Mouse (Mus musculus): ENCODE data around the gene Enpp7. TPM values are rescaled to one million over a fixed set of nuclear protein-coding genes. Genes with fewer than 3 reads are reported as not detected.

Enpp7 gene
- polyA plus RNA-seq, 1 experiment from 2014 or later: not detected

- H3K4me2 ChIP-seq (replicated peaks): no peak overlapping the region
- H3K4me1 ChIP-seq: peaks cover 6% of the 10 kb centered on the region
- no peak overlapping the region; the same call in 1 of the 2 replicates for H3K9ac ChIP-seq
- no peaks in the 10 kb centered on the region for H3K36me3 ChIP-seq
- no peak overlapping the region for H3K27ac ChIP-seq
- no peaks in the 10 kb centered on the region for H3K9me3 ChIP-seq
- 42% methylated on average over 18 of the region's 18 CpGs for WGBS
- H3K27me3 ChIP-seq: peaks cover 43% of the 10 kb centered on the region
- no peak for ATAC-seq (ENCODE audit: low FRiP score, low read depth)
- no peak overlapping the region for H3K4me3 ChIP-seq
Measured at GRCm38 (mm10) chr11:118972431-118973377, 15.3 kb upstream of the Enpp7 start.

- WGBS: 68% methylated on average over 7 of the region's 7 CpGs
- ATAC-seq (ENCODE audit: low FRiP score, low read depth): no peak
- H3K27me3 ChIP-seq: peaks cover 57% of the 10 kb centered on the region
- no peak overlapping the region for H3K4me2 ChIP-seq (replicated peaks)
- peaks cover 6% of the 10 kb centered on the region for H3K4me1 ChIP-seq
- no peak overlapping the region for H3K4me3 ChIP-seq
- no peak overlapping the region for H3K27ac ChIP-seq
- H3K36me3 ChIP-seq: no peaks in the 10 kb centered on the region
- no peaks in the 10 kb centered on the region for H3K9me3 ChIP-seq
- no peak overlapping the region for H3K9ac ChIP-seq
Measured at GRCm38 (mm10) chr11:118974340-118974739, 13.6 kb upstream of the Enpp7 start.

- no peaks in the 10 kb centered on the region for H3K36me3 ChIP-seq
- no peaks in the 10 kb centered on the region for H3K9me3 ChIP-seq
- no peak overlapping the region for H3K27ac ChIP-seq
- H3K4me3 ChIP-seq: no peak overlapping the region
- H3K4me2 ChIP-seq (replicated peaks): peak overlapping the region; percentile 25
- ATAC-seq (ENCODE audit: low FRiP score, low read depth): no peak
- H3K9ac ChIP-seq: no peak overlapping the region
- H3K27me3 ChIP-seq: peaks cover 59% of the 10 kb centered on the region
- under 1% methylated on average over 10 of the region's 10 CpGs for WGBS
- peaks cover 6% of the 10 kb centered on the region for H3K4me1 ChIP-seq
Measured at GRCm38 (mm10) chr11:118975427-118975826, 12.6 kb upstream of the Enpp7 start.

- H3K4me3 ChIP-seq: no peak overlapping the region
- whole genome bisulfite sequencing: 16% methylated on average over 12 of the region's 12 CpGs
- H3K4me2 ChIP-seq (replicated peaks): peak overlapping the region; percentile 25
- no peak overlapping the region for H3K27ac ChIP-seq
- peaks cover 6% of the 10 kb centered on the region for H3K4me1 ChIP-seq
- no peaks in the 10 kb centered on the region for H3K9me3 ChIP-seq
- H3K36me3 ChIP-seq: no peaks in the 10 kb centered on the region
- peaks cover 57% of the 10 kb centered on the region for H3K27me3 ChIP-seq
- no peak for ATAC-seq (ENCODE audit: low FRiP score, low read depth)
- H3K9ac ChIP-seq: no peak overlapping the region; the same call in 1 of the 2 replicates
Measured at GRCm38 (mm10) chr11:118975917-118976316, 12.1 kb upstream of the Enpp7 start.

- Histone ChIP-seq H3K4me3 (no peak overlapping the region), H3K36me3 (no peaks in the 10 kb centered on the region), H3K27me3 (peaks cover 30% of the 10 kb centered on the region), H3K4me1 (peaks cover 6% of the 10 kb centered on the region), H3K9ac (no peak overlapping the region), H3K27ac (no peak overlapping the region), H3K9me3 (no peaks in the 10 kb centered on the region), H3K4me2 (replicated peaks) (no peak overlapping the region)
- 67% methylated on average over 2 of the region's 2 CpGs for WGBS
- no peak for ATAC-seq (ENCODE audit: low FRiP score, low read depth)
Measured at GRCm38 (mm10) chr11:118980388-118980787, 7.6 kb upstream of the Enpp7 start.

GRCm38 (mm10) chr11:118981012-118981776 lies 6.8 kb upstream of the Enpp7 start:
- no peaks in the 10 kb centered on the region for H3K9me3 ChIP-seq
- peaks cover 25% of the 10 kb centered on the region for H3K27me3 ChIP-seq
- no peak overlapping the region for H3K4me3 ChIP-seq
- no peaks in the 10 kb centered on the region for H3K4me1 ChIP-seq
- H3K9ac ChIP-seq: no peak overlapping the region
- ATAC-seq (ENCODE audit: low FRiP score, low read depth): no peak
- no peak overlapping the region for H3K4me2 ChIP-seq (replicated peaks)
- 64% methylated on average over 18 of the region's 18 CpGs for WGBS
- H3K36me3 ChIP-seq: no peaks in the 10 kb centered on the region
- H3K27ac ChIP-seq: no peak overlapping the region

GRCm38 (mm10) chr11:118982593-118983113 lies 5.3 kb upstream of the Enpp7 start:
- Histone ChIP-seq H3K27me3 (peaks cover 16% of the 10 kb centered on the region), H3K4me1 (no peaks in the 10 kb centered on the region), H3K9ac (no peak overlapping the region), H3K4me2 (replicated peaks) (no peak overlapping the region), H3K9me3 (no peaks in the 10 kb centered on the region), H3K36me3 (no peaks in the 10 kb centered on the region), H3K4me3 (no peak overlapping the region), H3K27ac (no peak overlapping the region)
- WGBS: 38% methylated on average over 12 of the region's 12 CpGs
- no peak for ATAC-seq (ENCODE audit: low FRiP score, low read depth)

GRCm38 (mm10) chr11:118985571-118985970 lies 2.4 kb upstream of the Enpp7 start:
- no peaks in the 10 kb centered on the region for H3K9me3 ChIP-seq
- ATAC-seq (ENCODE audit: low FRiP score, low read depth): no peak
- 58% methylated on average over 5 of the region's 5 CpGs for WGBS
- no peaks in the 10 kb centered on the region for H3K36me3 ChIP-seq
- H3K4me1 ChIP-seq: no peaks in the 10 kb centered on the region
- 0 out of 2 replicates have a peak, but pooled peaks cover 3% of the 10 kb centered on the region for H3K27me3 ChIP-seq
- H3K4me2 ChIP-seq (replicated peaks): no peak overlapping the region
- H3K9ac ChIP-seq: no peak overlapping the region
- H3K4me3 ChIP-seq: no peak overlapping the region
- no peak overlapping the region for H3K27ac ChIP-seq

- Histone ChIP-seq H3K4me2 (replicated peaks) (no peak overlapping the region), H3K4me3 (no peak overlapping the region), H3K36me3 (no peaks in the 10 kb centered on the region), H3K4me1 (peaks cover 9% of the 10 kb centered on the region; the same call in 1 of the 2 replicates), H3K9ac (no peak overlapping the region), H3K9me3 (no peaks in the 10 kb centered on the region), H3K27ac (no peak overlapping the region), H3K27me3 (peaks cover 28% of the 10 kb centered on the region; the same call in 1 of the 2 replicates)
- 64% methylated on average over 3 of the region's 3 CpGs for WGBS
- no peak for ATAC-seq (ENCODE audit: low FRiP score, low read depth)
Measured at GRCm38 (mm10) chr11:118992781-118993180, 4.8 kb downstream of the Enpp7 start.

GRCm38 (mm10) chr11:118995448-118995847 lies 7.5 kb downstream of the Enpp7 start:
- Histone ChIP-seq H3K4me3 (no peak overlapping the region), H3K9ac (no peak overlapping the region), H3K27me3 (peaks cover 43% of the 10 kb centered on the region), H3K9me3 (no peaks in the 10 kb centered on the region), H3K4me2 (replicated peaks) (no peak overlapping the region), H3K36me3 (no peaks in the 10 kb centered on the region), H3K27ac (peak overlapping the region; percentile 39; the same call in 1 of the 2 replicates), H3K4me1 (peaks cover 27% of the 10 kb centered on the region)
- WGBS: 40% methylated on average over 4 of the region's 4 CpGs
- ATAC-seq (ENCODE audit: low FRiP score, low read depth): no peak

- Histone ChIP-seq H3K4me1 (peaks cover 27% of the 10 kb centered on the region), H3K27me3 (peaks cover 49% of the 10 kb centered on the region), H3K4me2 (replicated peaks) (no peak overlapping the region), H3K9ac (no peak overlapping the region), H3K4me3 (no peak overlapping the region), H3K36me3 (no peaks in the 10 kb centered on the region), H3K27ac (no peak overlapping the region), H3K9me3 (no peaks in the 10 kb centered on the region)
- WGBS: 76% methylated on average over 3 of the region's 3 CpGs
- no peak for ATAC-seq (ENCODE audit: low FRiP score, low read depth)
Measured at GRCm38 (mm10) chr11:118997182-118997581, 9.2 kb downstream of the Enpp7 start.
